Mouse (Mus musculus): ENCODE measurements around the gene Htr1d. TPM values are rescaled to one million over a fixed set of nuclear protein-coding genes. Genes with fewer than 3 reads are reported as not detected.

The Htr1d gene
- total RNA-seq (2015; ENCODE audit: low replicate concordance) (not detected in 2 replicates), total RNA-seq (2017; ENCODE audit: low replicate concordance) (not detected in 2 replicates)

DNA sequence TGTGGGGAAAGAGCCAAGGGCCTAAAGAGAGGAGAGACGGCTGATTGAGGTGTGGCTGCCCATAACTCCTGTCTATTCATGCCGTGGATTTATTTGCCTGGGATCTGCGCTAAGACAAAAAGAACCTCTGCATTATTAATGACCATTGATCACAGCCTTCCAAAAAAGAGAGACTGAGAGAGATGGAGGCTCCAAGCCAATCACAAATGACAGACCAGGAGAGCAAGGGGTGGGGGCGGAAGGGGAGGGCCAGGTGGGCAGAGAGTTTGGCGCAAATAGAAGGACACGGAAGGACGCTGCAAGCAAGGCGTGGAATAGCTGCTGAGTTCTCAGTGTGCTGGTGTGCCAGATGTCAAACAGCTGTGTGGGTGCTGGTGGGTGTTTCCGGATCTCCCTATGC is at the start of gene Htr1d:
TSS of gene Htr1d (plus strand) at position 301 of the 400 bp plus-strand sequence.
- ATAC-seq (replicated peaks; ENCODE audit: low FRiP score, poor library complexity, severe bottlenecking), result no peak

DNA sequence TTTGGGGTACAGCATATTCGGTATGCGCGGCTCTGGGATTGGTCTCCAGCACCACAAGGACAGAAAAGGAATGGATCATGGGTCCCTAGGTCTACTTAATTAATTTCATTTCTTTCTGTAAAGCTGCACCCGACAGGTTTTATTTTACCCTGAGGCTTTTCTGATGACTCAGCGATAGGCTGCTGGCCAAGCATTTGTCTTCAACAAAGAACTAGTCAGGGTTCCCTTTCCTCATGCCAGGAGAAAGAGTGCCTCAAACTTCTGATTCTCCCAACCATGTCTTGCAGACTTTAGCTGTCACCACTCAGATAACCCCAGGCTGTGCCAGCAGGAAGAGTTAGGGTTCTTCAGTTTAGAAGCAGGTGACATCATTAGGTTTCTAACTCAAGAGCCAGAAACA is 46.3 kb upstream of the Htr1d start:
- ATAC-seq (replicated peaks; ENCODE audit: low FRiP score, poor library complexity, severe bottlenecking), result no peak

DNA sequence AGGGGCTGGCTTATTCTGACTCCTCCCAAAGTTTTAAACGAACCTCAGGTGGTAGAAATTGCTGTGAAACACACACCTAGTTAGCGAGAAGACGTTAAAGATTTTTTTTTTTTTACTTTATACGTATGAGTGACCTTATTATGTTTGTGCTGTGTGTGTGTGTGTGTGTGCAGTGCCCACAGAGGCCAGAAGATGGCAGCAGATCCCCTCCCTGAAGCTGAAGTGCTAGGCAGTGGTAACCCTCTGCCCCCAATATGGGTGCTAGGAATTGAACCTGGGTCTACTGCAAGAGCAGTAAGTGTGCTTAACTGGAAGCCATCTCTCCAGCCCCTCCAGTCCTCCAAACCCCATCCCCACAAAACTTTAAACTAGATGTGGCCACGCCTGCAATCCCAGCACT is 40.3 kb upstream of the Htr1d start:
- ATAC-seq (replicated peaks; ENCODE audit: low FRiP score, poor library complexity, severe bottlenecking), result no peak

DNA sequence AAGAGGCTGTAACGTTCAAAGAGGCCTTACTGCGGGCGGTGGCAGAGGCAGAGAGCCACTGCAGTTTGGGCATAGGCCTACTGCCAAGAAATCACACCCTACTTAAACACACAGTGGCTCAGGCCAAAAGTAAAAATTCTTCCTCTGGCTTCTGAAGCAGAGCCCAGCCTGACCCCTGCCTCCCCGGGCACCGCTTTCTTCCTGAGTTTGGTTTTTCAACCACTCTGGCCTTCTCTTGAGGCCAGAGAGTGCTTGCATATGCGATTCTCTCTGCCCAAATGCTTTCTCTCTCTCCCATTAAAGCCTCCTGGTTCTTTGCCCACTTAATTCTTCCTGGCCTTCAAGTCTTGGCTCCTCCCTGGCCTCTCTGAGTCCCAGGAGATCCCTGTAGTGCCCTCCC is 39.5 kb upstream of the Htr1d start:
- ATAC-seq (replicated peaks; ENCODE audit: low FRiP score, poor library complexity, severe bottlenecking), result no peak

DNA sequence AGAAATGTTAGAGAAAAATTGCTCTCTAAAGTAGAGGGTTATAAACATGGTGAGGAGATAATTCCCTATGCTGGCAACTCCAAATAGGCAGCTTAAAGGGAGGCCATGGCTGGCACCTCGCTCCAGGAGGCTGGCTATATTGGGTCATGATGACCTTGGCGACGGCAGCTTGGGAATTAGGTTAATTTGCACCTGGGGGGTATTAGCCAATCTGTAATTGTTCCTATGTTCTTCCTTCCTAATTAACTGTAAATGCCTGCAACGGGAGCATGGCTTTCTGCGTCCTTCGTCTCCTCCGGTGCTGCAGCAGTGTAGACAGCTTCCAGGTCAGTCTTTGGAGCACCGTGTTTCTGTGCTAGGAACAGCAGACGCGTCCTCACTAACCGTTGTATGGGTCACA is 36.1 kb upstream of the Htr1d start:
- ATAC-seq (replicated peaks; ENCODE audit: low FRiP score, poor library complexity, severe bottlenecking), result no peak

DNA sequence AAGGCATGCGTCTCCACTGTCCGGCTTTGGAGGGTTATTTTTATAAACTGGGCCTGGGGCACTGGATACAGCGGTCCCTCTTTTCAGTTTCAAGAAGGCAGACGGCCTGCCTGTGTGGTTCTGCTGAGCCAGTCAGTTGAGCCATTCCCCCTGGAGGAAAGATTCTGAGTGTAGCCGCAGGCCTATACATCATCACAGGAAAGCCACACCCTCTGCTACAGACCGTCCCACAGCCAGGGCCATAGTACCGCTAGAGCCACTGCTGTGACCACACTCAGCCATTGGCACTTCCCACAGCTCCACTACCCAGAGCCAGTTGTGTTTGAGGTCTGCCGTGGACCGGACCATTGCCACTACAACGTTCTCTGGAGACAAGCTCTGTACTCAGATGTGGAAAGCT is 21.5 kb upstream of the Htr1d start:
- no peak for ATAC-seq (replicated peaks; ENCODE audit: low FRiP score, poor library complexity, severe bottlenecking)

DNA sequence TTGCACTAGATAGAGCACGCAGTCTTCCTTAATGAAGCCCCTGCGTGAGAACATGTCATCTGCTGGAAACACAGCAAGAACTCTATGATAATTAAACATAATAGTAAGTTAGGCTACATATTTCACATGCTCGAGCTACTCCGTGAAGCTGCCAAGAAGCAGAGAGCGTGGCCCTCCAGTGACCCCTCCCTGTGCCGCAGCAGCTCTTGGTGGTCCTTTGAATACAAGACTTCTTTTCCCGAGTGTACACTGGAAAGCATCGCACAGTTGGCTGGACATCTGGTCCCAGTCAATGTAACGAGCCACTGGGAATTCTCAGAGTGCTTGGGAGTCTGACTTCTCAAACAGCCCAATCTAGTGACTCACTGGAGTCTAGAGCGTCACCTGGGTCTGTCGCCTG is 15.5 kb upstream of the Htr1d start:
- ATAC-seq (replicated peaks; ENCODE audit: low FRiP score, poor library complexity, severe bottlenecking), result no peak

DNA sequence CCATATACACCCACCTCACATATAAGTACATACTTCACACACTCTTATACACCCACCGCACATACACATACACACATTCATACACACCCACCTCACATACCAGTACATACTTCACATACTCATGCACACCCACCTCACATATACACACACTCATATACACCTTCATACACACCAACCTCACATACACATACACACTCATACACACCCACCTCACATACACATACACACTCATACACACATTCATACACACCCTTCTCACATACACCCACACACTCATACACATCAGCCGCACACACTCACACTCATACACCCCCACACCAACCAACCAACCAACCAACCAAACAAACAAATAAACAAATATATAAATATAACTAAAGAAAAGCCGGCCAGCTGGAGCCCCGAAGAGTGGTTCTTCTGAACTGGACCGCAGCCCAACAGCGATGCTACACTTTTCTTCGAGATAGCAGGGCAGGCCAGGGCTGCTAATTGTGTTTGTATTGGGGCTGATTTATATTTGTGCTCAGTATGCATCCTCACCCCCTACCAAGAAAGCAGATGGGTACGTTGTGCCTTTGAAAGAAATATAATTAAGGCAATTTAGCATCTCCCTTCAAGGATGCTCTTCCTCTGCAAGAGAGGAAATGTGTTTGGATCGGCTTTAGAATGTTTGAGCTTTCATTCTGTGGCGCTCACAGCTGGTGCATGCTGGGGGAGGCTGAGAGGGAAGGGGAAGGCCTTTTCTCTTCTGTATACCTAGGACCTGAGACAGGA is 11.1 kb upstream of the Htr1d start:
- no peak for ATAC-seq (replicated peaks; ENCODE audit: low FRiP score, poor library complexity, severe bottlenecking)

DNA sequence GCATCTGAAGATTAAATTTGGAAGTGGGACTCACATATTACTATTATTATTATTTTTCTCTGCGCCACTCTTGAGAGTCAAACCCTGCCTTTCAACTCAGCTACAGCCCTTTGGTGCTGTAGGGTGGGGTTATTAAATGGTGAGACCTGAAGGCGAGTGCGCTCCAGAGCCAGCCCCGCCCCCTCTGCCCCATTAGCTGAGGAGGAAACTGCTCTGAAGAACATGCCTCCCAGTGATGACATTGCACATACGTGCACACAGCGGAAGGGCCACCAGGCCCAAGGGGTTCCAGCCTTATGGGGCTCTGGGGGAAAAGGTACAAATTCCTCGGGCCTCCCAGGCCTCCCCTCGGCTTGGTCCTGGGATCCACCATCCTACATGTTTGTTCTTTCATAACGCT is 7.8 kb upstream of the Htr1d start:
- ATAC-seq (replicated peaks; ENCODE audit: low FRiP score, poor library complexity, severe bottlenecking), result no peak

DNA sequence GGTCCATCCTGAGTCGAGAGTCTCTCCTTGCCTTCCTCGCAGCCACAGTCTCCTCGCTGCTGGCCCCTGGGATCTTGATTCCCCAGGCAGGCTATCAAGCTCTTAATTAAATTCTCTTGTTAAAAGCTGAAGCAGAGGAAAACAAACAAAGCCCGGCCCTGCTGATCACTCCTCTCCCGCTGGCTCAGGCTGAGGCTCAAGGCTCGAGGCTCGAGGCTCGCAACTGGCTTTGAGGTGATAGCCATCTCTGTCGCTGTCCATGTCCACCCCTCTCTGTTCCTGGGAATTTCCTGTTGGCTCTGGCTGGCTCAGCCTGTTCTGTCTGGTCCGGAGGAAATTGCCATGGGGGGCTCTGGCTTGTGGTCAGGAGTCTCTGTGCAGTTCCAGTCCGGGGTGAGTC is 4.4 kb upstream of the Htr1d start:
- ATAC-seq (replicated peaks; ENCODE audit: low FRiP score, poor library complexity, severe bottlenecking), result no peak

DNA sequence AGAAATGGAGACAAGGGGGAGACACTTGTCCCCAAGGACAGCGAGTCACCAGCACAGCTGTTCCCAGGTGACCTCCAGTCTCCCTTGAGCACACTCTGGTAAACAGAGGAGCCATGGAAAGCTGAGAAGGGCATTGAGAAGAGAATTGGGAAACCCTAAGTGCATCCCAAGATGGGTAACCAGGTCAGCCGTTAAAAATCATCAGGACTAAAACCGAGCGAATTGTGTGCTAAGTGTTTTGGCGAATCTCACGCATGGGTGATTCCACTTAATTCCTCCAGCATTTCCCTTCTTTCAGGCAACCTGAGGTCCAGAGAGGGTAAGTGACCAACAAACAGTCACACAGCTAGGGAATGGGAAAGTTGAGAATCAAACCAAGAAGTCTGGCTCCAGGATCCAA is 3.9 kb upstream of the Htr1d start:
- ATAC-seq (replicated peaks; ENCODE audit: low FRiP score, poor library complexity, severe bottlenecking), result no peak

DNA sequence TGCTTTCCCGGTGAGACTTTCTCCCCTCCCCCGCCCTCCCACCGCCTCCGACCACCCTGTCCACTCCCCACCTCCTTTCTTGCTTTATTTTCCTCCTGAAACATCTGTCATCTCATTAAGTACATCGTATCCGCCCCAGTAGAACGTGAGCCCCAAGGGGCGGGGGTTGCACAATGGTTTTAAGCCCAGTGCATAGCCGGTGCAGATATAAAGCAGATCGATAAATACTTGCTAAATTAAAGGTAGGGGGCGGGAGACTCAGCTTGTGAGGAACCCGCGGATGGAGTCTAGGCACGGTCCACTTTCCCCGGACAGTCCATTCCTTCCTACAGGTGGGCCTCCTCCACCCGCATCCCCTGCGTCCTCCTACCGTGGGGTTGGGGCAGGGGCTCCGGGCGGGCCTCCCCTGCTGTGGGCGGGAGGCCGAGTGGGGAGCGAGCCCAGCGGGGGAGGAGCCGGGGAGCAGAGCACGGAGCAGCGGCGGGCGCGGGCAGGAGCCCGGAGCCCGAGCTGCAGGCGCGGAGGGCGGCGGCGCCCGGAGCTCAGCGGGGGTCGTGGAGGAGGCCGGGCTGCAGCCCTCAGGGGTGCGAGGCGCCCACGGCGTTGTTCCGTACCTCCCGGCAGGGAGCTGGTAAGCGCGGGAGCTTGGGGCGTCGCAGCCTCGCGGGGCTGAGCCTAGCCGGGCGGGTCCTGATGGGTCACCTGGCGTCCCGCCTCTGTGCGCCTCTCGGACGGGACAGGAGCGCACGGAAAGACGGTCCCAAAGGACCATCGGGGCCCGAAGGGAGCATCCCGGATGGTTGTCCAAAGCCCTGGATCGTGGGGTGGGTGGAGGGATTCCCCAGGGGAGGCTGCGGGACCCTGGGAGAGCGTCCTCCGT is 1.0 kb downstream of the Htr1d start:
- no peak for ATAC-seq (replicated peaks; ENCODE audit: low FRiP score, poor library complexity, severe bottlenecking)

DNA sequence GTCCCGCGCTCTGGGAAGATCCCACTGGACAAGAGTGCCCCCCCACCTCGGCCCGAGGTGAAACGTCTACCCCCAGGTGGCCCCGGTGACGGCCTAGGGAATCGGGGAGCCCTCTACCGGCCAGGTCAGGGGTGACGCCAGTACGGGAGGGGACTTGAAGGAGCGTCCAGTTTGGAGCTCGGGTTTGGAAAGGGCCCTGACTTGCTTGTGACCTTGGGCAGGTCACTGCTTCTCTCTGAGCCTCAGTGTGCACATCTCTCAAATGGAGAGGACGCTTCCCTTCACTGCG is 1.6 kb downstream of the Htr1d start:
- no peak; the same call in 1 of the 2 replicates for ATAC-seq (replicated peaks; ENCODE audit: low FRiP score, poor library complexity, severe bottlenecking)

DNA sequence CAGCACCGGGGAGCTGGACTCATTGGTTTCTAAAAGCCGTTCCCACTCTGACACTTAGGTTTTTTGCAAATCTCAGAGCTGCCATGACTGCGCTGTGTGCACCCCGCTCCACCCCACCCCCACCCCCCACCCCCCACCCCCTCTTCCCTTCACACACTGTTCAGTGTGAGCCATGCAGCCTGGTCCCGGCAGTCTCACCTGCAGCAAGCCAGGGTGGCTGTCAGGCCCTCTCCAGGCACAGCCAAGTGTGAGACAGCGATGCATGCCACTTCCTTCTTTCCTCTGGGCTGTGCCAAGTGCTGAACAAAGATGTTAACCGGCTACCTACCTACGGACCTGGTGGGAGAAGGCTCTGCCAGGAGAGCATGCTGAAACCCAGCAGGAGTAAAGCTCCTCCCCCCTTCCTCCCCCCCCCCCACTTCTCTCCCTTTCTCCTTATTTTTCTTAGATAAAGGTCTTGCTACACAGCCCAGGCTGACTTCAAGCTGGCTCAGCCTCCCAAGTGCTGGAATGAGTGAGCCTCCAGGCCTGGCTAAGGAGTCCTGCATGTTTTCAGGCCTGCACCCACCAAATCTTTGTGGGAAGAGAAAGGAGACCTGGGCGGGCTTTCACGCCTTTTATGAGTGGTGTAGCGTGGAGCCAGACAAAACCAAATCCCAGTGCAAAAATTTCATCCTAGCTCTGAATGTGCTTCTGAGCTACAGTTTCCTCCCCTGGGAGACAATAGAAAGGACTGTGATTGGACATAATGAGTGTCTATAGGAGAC is 7.5 kb downstream of the Htr1d start:
- ATAC-seq (replicated peaks; ENCODE audit: low FRiP score, poor library complexity, severe bottlenecking), result no peak

DNA sequence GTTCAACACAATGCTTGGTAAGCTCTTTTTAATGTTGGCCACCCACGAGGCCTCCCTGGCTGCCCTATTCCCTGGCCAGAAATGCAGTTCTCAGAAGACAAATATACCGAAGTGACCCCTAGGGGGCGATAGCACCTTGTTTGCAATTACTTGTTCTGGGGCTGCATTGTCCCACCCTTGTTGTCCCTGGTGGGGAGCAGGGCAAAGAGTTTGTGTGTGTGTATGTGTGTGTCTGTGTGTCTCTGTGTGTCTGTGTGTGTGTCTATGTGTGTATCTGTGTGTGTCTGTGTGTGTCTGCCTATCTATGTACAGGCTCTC is 8.0 kb downstream of the Htr1d start:
- ATAC-seq (replicated peaks; ENCODE audit: low FRiP score, poor library complexity, severe bottlenecking), result no peak

DNA sequence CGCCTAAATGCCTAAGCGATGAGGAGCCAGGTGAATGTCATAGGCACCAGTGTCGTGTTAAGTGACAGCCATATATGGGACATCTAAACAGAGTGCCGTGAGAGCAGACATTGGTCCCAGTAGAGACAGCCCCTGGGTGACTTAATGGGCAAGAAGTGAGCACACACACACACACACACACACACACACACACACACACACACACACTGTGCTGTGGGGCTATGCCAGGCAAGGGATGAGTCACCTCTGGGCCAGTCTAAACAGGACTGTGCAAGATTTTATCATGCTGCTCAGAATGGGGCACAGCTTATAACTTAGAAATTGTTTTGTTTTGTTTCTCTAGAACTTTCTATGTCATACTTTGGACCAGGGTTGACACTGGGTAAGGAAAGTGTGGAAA is 10.7 kb downstream of the Htr1d start:
- no peak for ATAC-seq (replicated peaks; ENCODE audit: low FRiP score, poor library complexity, severe bottlenecking)

DNA sequence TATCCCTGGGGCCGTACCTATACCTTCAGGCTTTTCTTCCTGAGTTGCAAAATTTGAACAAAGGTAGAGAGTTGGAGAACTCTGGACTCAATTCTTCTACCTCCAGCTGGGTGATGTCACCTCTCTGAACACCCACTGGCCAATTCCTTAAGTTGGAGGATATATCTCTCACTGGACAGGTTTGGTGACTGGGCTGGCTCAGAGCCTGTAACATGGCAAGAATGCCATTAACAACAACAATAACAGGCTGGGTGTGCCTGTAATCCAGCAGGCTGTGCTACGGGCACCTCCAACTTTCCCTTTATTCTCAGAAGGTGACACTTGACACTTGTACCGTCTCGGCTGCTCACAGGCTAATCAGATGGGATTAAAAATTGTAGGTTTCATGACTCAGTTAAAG is 15.8 kb downstream of the Htr1d start:
- no peak for ATAC-seq (replicated peaks; ENCODE audit: low FRiP score, poor library complexity, severe bottlenecking)

DNA sequence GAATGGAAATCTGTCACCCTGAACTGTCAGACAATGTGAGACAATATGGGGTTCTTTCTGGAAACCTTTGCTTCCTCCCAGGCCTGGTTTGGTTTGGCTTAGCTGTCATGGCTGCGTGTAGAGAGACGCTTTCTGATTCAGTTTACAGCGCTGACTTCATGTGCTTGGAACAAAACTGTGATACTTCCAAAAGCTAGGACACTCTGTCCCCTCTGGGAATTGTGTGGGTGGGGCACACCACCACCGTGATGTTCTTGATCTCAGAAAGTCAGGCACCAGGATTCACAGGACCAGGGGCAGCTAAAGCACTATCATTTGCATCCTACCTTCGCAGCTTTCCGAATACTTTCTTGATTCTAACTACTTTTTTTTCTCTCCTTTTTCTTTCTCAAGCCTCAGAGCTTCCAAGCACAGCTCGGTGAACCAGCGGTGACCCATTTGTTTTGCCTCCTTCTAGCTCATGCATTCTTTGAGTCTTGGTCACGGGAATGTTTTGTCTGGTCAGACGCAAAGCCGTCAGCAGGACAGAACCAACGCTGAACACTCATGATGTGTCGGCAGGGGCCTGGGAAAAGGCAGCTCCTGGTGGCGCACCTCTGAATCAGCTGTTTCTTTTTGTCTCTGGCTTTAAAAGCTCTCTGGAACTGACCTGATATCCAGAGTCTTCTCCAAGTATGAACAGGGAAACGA is 18.2 kb downstream of the Htr1d start:
- ATAC-seq (replicated peaks; ENCODE audit: low FRiP score, poor library complexity, severe bottlenecking), result no peak

DNA sequence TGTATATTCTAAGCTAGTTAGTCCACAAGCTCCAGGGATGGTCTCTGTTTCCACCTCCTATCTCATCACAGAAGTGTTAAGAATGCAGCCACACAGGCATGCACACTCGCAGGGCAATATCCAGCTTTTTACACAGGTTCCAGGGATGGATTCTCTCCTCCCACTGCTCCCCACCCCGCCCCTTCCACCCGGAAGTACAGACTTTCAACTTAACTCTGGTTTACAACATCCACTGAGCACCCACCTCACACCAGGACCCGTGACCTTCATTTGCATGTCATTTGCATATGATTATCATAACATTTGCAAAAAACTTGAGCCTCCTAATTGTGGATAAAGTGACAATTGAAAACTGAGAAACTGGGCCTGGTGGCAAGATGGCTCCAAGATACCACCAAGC is 21.2 kb downstream of the Htr1d start:
- ATAC-seq (replicated peaks; ENCODE audit: low FRiP score, poor library complexity, severe bottlenecking), result no peak

DNA sequence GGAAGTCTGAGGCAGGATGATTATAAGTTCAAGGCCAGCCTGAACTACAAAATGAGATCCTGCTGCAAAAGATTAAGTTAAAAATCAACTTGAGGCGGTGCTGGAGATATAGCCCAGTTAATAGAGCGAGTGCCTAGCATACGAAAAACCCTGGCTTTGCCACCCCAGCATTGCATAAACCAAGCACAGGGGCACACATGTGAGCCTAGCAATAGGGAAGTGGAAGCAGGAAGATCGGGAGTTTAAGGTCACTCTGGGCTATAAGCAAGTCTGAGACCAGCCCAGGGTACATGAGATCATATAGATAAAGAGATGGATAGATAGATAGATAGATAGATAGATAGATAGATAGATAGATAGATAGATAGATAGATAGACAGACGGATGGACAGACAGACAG is 26.5 kb downstream of the Htr1d start:
- ATAC-seq (replicated peaks; ENCODE audit: low FRiP score, poor library complexity, severe bottlenecking), result no peak

Data from erythroid progenitor cell, adult 5-6 weeks (primary cell).